8 mouse cellular contexts compared by ENCODE assay signal in the genomic region with DNA sequence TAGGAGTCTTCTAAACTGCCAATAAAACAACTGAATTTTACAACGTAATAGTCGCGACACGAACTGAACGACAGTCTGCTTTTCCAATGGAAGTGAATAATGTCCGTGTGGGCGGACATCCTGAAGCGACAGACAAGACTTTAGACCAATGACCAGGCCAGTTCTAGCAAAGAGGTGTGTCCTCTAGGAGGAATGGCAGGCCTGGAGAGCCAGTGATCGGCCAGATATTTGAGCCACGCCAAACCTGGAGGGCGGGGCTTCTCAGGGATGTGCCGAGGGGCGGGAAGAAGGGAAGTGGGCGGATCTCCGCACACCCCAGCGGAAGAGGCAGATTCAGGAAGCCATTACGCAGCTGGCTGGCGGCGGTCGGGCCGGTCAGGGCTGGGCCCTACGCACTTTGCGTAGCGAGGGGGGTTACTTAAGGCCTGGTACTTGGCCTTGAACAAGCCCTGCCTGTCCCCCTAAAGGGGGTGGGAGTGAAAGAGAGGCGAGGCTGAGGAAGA. TPM values are rescaled to one million over a fixed set of nuclear protein-coding genes. Genes with fewer than 3 reads are reported as not detected.
DNase-seq lines count a peak whose midpoint lies in the region; ATAC-seq lines count a peak whose summit lies in the region.

No protein-coding gene starts in this region.

- peak; percentile 79 for ATAC-seq in CD4-positive, CD25-positive, alpha-beta regulatory T cell, adult 4 months
- peak; percentile 94 for ATAC-seq in heart, embryonic 14.5 days (ENCODE audit: insufficient number of reproducible peaks, insufficient read depth, low FRiP score, low read depth)
- peak; percentile 93 for ATAC-seq in liver, embryonic 13.5 days (ENCODE audit: low read depth)
- peak; percentile 96 for ATAC-seq in stomach, embryonic 16.5 days (ENCODE audit: insufficient read depth, low FRiP score)

- peak overlapping the region; percentile 50 to 82 for H3K4me3 ChIP-seq in heart, embryonic 14.5 days (ENCODE audit: control insufficient read depth in 1 of 2, insufficient read depth in 1 of 2, low read depth in 1 of 2, low read length in 2 of 2)
- H3K4me3 ChIP-seq in liver, embryonic 13.5 days (replicated peaks): peak overlapping the region; percentile 87
- peak overlapping the region; percentile 75 for H3K4me3 ChIP-seq in stomach, embryonic 16.5 days (replicated peaks; ENCODE audit: low read length)

- H3K4me2 ChIP-seq in heart, embryonic 14.5 days (ENCODE audit: low read length): peak overlapping the region; percentile 94
- H3K4me2 ChIP-seq in liver, embryonic 13.5 days: peak overlapping the region; percentile 98
- H3K4me2 ChIP-seq in stomach, embryonic 16.5 days (ENCODE audit: low read depth, low read length): peak overlapping the region; percentile 95

- WGBS in heart, embryonic 14.5 days: under 1% methylated on average over 25 of the region's 25 CpGs
- WGBS in liver, embryonic 13.5 days (ENCODE audit: insufficient replicate concordance): under 1% methylated on average over 25 of the region's 25 CpGs
- under 1% methylated on average over 25 of the region's 25 CpGs for WGBS in stomach, embryonic 16.5 days

- no peaks in the 10 kb centered on the region for H3K9me3 ChIP-seq in heart, embryonic 14.5 days (ENCODE audit: control insufficient read depth, low read length)
- H3K9me3 ChIP-seq in liver, embryonic 13.5 days (replicated peaks): no peaks in the 10 kb centered on the region
- no peaks in the 10 kb centered on the region for H3K9me3 ChIP-seq in stomach, embryonic 16.5 days (replicated peaks; ENCODE audit: control insufficient read depth, low read length)

- peak overlapping the region; percentile 94 to 97 for H3K27ac ChIP-seq in heart, embryonic 14.5 days (replicated peaks in 1 of 2; ENCODE audit: control insufficient read depth in 1 of 2, insufficient read depth in 1 of 2, low read depth in 2 of 2, low read length in 2 of 2)
- H3K27ac ChIP-seq in liver, embryonic 13.5 days: peak overlapping the region; percentile 97
- peak overlapping the region; percentile 99 for H3K27ac ChIP-seq in stomach, embryonic 16.5 days (ENCODE audit: low read length)

- peak overlapping the region; percentile 87 for H3K9ac ChIP-seq in heart, embryonic 14.5 days (ENCODE audit: low read length)
- H3K9ac ChIP-seq in liver, embryonic 13.5 days: peak overlapping the region; percentile 73
- H3K9ac ChIP-seq in stomach, embryonic 16.5 days (ENCODE audit: low read length): peak overlapping the region; percentile 73

- H3K36me3 ChIP-seq in heart, embryonic 14.5 days (ENCODE audit: control insufficient read depth, insufficient read depth, low read length): peaks cover 14% of the 10 kb centered on the region
- peaks cover 12% of the 10 kb centered on the region; the same call in 1 of the 2 replicates for H3K36me3 ChIP-seq in liver, embryonic 13.5 days
- H3K36me3 ChIP-seq in stomach, embryonic 16.5 days (ENCODE audit: control insufficient read depth, insufficient read depth, low read length): 0 out of 2 replicates have a peak, but pooled peaks cover 7% of the 10 kb centered on the region

- H3K4me1 ChIP-seq in heart, embryonic 14.5 days (ENCODE audit: control insufficient read depth in 2 of 2, insufficient read depth in 2 of 2, low read length in 2 of 2): peaks cover 20 to 50% of the 10 kb centered on the region in 2 experiments
- H3K4me1 ChIP-seq in liver, embryonic 13.5 days (replicated peaks): peaks cover 60% of the 10 kb centered on the region
- H3K4me1 ChIP-seq in stomach, embryonic 16.5 days (ENCODE audit: control insufficient read depth, insufficient read depth, low read length): peaks cover 37% of the 10 kb centered on the region

- no peaks in the 10 kb centered on the region for H3K27me3 ChIP-seq in heart, embryonic 14.5 days (ENCODE audit: control insufficient read depth, insufficient read depth, low read length)
- H3K27me3 ChIP-seq in liver, embryonic 13.5 days: no peaks in the 10 kb centered on the region
- H3K27me3 ChIP-seq in stomach, embryonic 16.5 days (ENCODE audit: control insufficient read depth, insufficient read depth, low read length): no peaks in the 10 kb centered on the region

- DNase-seq in c-Kit-negative CD71-positive TER-119-positive erythroid progenitor cells, embryonic 14.5 days (ENCODE audit: low read depth, low spot score): peak; percentile 97
- peak; percentile 97 for DNase-seq in fibroblast of lung, adult 2 months (ENCODE audit: low read depth)
- DNase-seq in kidney, postnatal 14 days: peak; percentile 99
- peak; percentile 98 for DNase-seq in liver, embryonic 13.5 days
- DNase-seq in neural tube, embryonic 10.5 days (ENCODE audit: extremely low spot score, low spot score): peak; percentile 97

RNA-seq across cellular contexts. Expression of a gene that starts 0.7 kb away (rescaled TPM):
- 1 to 10 TPM; 4.7 to 6.7 TPM for polyA plus RNA-seq in CD4-positive, CD25-positive, alpha-beta regulatory T cell, adult 4 months (2017; shearing (Covaris generic))
- polyA plus RNA-seq in heart, embryonic 14.5 days (2014; fragmentation: Nextera tagmentation; extraction: Ambion mirVana): 6.6 and 8.0 TPM in 2 replicates
- polyA plus RNA-seq in liver, embryonic 13.5 days (2015; fragmentation: Nextera tagmentation; extraction: Ambion mirVana): 8.7 and 9.2 TPM in 2 replicates
- polyA plus RNA-seq in stomach, embryonic 16.5 days (2015; fragmentation: Nextera tagmentation; extraction: Ambion mirVana): 15.4 and 16.9 TPM in 2 replicates

RNA-seq across cellular contexts. Expression of a gene that starts 1.7 kb away (rescaled TPM):
- 1 to 10 TPM; 5.5 to 7.1 TPM for polyA plus RNA-seq in CD4-positive, CD25-positive, alpha-beta regulatory T cell, adult 4 months (2017; shearing (Covaris generic))
- 4.5 and 4.7 TPM in 2 replicates for polyA plus RNA-seq in heart, embryonic 14.5 days (2014; fragmentation: Nextera tagmentation; extraction: Ambion mirVana)
- 2.2 and 2.4 TPM in 2 replicates for polyA plus RNA-seq in liver, embryonic 13.5 days (2015; fragmentation: Nextera tagmentation; extraction: Ambion mirVana)
- polyA plus RNA-seq in stomach, embryonic 16.5 days (2015; fragmentation: Nextera tagmentation; extraction: Ambion mirVana): 5.1 and 5.7 TPM in 2 replicates

RNA-seq across cellular contexts. Expression of a gene that starts 56.2 kb away (rescaled TPM):
- under 1 TPM; 0.34 to 0.50 TPM for polyA plus RNA-seq in CD4-positive, CD25-positive, alpha-beta regulatory T cell, adult 4 months (2017; shearing (Covaris generic))
- 43.7 and 48.2 TPM in 2 replicates for polyA plus RNA-seq in heart, embryonic 14.5 days (2014; fragmentation: Nextera tagmentation; extraction: Ambion mirVana)
- 14.1 and 15.5 TPM in 2 replicates for polyA plus RNA-seq in liver, embryonic 13.5 days (2015; fragmentation: Nextera tagmentation; extraction: Ambion mirVana)
- polyA plus RNA-seq in stomach, embryonic 16.5 days (2015; fragmentation: Nextera tagmentation; extraction: Ambion mirVana): 23.7 and 26.7 TPM in 2 replicates

Comparison
In these comparisons a context has a peak if more than half of its experiments do, and no peak if none do; other contexts are left out.
1. Peak in every context shown above with its lines: DNase-seq, ATAC-seq, H3K4me3 ChIP-seq and H3K27ac ChIP-seq.
2. RNA of a gene that starts 56.2 kb away (polyA plus RNA-seq): 43.7 to 48.2 TPM in heart, embryonic 14.5 days, 23.7 to 26.7 TPM in stomach, embryonic 16.5 days and 14.1 to 15.5 TPM in liver, embryonic 13.5 days; 0.34 to 0.50 TPM in CD4-positive, CD25-positive, alpha-beta regulatory T cell, adult 4 months; every median in the first group is over 10 times any median in the second.